Mouse (Mus musculus) liver, embryonic 16.5 days (tissue): ENCODE measurements at regions not wholly inside any gene's neighbourhood (a gene's known extent, or its start where the extent isn't known, plus 50 kb on each side); places are given as distances from the start of the nearest gene placed in this dataset.

ENCODE experiments used
- ATAC-seq: fragments of 200-750 bp; cut with Nextera tagmentation; 2 replicates; pipeline ENCODE4 v1.8.0; 2017; ENCODE audit warnings: low read depth, mild to moderate bottlenecking, moderate number of reproducible peaks, moderate library complexity
- H3K27ac ChIP-seq: fragments of 300-500 bp; sonication (generic); 2 replicates; pipeline ENCODE4 v1.5.1; 2014; ENCODE audit warnings: mild to moderate bottlenecking, low read length
- H3K27me3 ChIP-seq: fragments of 300-500 bp; sonication (generic); 2 replicates; pipeline ENCODE4 v1.6.1; 2014; ENCODE audit warnings: low read depth, low read length, mixed read lengths; ENCODE audit not compliant: control insufficient read depth, insufficient read depth
- H3K36me3 ChIP-seq: fragments of 300-500 bp; sonication (generic); 2 replicates; pipeline ENCODE4 v1.6.1; 2014; ENCODE audit warnings: mild to moderate bottlenecking; ENCODE audit not compliant: control insufficient read depth, insufficient read depth
- H3K4me1 ChIP-seq: fragments of 300-500 bp; sonication (generic); 2 replicates; pipeline ENCODE4 v1.6.1; 2014; ENCODE audit warnings: low read depth, low read length, mixed read lengths; ENCODE audit not compliant: control insufficient read depth
- H3K4me2 ChIP-seq: fragments of 300-500 bp; sonication (generic); 2 replicates; pipeline ENCODE4 v1.6.1; 2014; ENCODE audit warnings: low read depth, low read length, mixed read lengths
- H3K4me3 ChIP-seq: fragments of 300-500 bp; sonication (generic); 2 replicates; pipeline ENCODE4 v1.5.1; 2014; ENCODE audit warnings: low read depth, mild to moderate bottlenecking, low read length
- H3K9ac ChIP-seq: fragments of 300-500 bp; sonication (generic); 2 replicates; pipeline ENCODE4 v1.6.1; 2014; ENCODE audit warnings: low read depth, low read length
- H3K9me3 ChIP-seq: fragments of 300-500 bp; sonication (generic); replicated peaks from 2 replicates; pipeline ENCODE4 v1.6.1; 2016; ENCODE audit warnings: low read length; ENCODE audit not compliant: control insufficient read depth
- WGBS: fragments of 180-500 bp; shearing (Covaris S2); extraction: QIAGEN DNeasy Blood & Tissue Kit; methylation state at CpG from one replicate; pipeline ENCODE4 v1.1.7; 2014; ENCODE audit not compliant: insufficient replicate concordance; 5-methylcytosine and 5-hydroxymethylcytosine counted together

- Histone ChIP-seq H3K27me3 (no peaks in the 10 kb centered on the region), H3K27ac (no peak overlapping the region), H3K4me2 (no peak overlapping the region), H3K4me1 (no peaks in the 10 kb centered on the region), H3K9ac (no peak overlapping the region), H3K4me3 (no peak overlapping the region), H3K36me3 (no peaks in the 10 kb centered on the region), H3K9me3 (no peaks in the 10 kb centered on the region)
- 48% methylated on average over 4 of the region's 4 CpGs for WGBS
- no peak for ATAC-seq
These were observed 347.9 kb downstream of the Cd83 start for GRCm38 (mm10) chr13:44132510-44132909.

GRCm38 (mm10) chr13:44133436-44133835, 348.9 kb downstream of the Cd83 start:
- no peak for ATAC-seq
- H3K4me1 ChIP-seq, result no peaks in the 10 kb centered on the region
- 65% methylated on average over 9 of the region's 9 CpGs for WGBS

GRCm38 (mm10) chr13:44141181-44141580, 356.6 kb downstream of the Cd83 start:
- Histone ChIP-seq H3K9ac (no peak overlapping the region), H3K27ac (no peak overlapping the region), H3K36me3 (no peaks in the 10 kb centered on the region), H3K4me3 (no peak overlapping the region), H3K27me3 (no peaks in the 10 kb centered on the region), H3K9me3 (peaks cover 4% of the 10 kb centered on the region), H3K4me1 (no peaks in the 10 kb centered on the region), H3K4me2 (no peak overlapping the region)
- 67% methylated on average over 5 of the region's 5 CpGs for WGBS
- no peak for ATAC-seq

More at GRCm38 (mm10) chr13:44133436-44133835, 348.9 kb downstream of the Cd83 start:
- H3K4me2 ChIP-seq, result no peak overlapping the region
- no peak overlapping the region for H3K27ac ChIP-seq
- no peaks in the 10 kb centered on the region for H3K36me3 ChIP-seq
- H3K9ac ChIP-seq, result no peak overlapping the region
- H3K4me3 ChIP-seq, result no peak overlapping the region
- no peaks in the 10 kb centered on the region for H3K27me3 ChIP-seq
- H3K9me3 ChIP-seq, result no peaks in the 10 kb centered on the region

- H3K27me3 ChIP-seq, result no peaks in the 10 kb centered on the region
- WGBS, result 74% methylated on average over 4 of the region's 4 CpGs
- H3K4me1 ChIP-seq, result no peaks in the 10 kb centered on the region
- H3K4me3 ChIP-seq, result no peak overlapping the region
- H3K9ac ChIP-seq, result no peak overlapping the region
- H3K27ac ChIP-seq, result no peak overlapping the region
- H3K36me3 ChIP-seq, result no peaks in the 10 kb centered on the region
- no peak for ATAC-seq
- peaks cover 4% of the 10 kb centered on the region for H3K9me3 ChIP-seq
- no peak overlapping the region for H3K4me2 ChIP-seq
These were observed 360.9 kb downstream of the Cd83 start for GRCm38 (mm10) chr13:44145441-44145840.

- Histone ChIP-seq H3K27ac (no peak overlapping the region), H3K27me3 (no peaks in the 10 kb centered on the region), H3K9ac (no peak overlapping the region), H3K36me3 (no peaks in the 10 kb centered on the region), H3K9me3 (peaks cover 4% of the 10 kb centered on the region), H3K4me2 (no peak overlapping the region), H3K4me1 (no peaks in the 10 kb centered on the region), H3K4me3 (no peak overlapping the region)
- ATAC-seq, result no peak
- 61% methylated on average over 5 of the region's 5 CpGs for WGBS
These were observed 363.3 kb downstream of the Cd83 start for GRCm38 (mm10) chr13:44147841-44148240.

- Histone ChIP-seq H3K4me2 (no peak overlapping the region), H3K4me3 (no peak overlapping the region), H3K27ac (no peak overlapping the region), H3K9ac (no peak overlapping the region), H3K27me3 (no peaks in the 10 kb centered on the region), H3K4me1 (no peaks in the 10 kb centered on the region), H3K9me3 (peaks cover 7% of the 10 kb centered on the region), H3K36me3 (no peaks in the 10 kb centered on the region)
- 22% methylated on average over 3 of the region's 3 CpGs for WGBS
- ATAC-seq, result no peak
These were observed 364.9 kb downstream of the Cd83 start for GRCm38 (mm10) chr13:44149499-44149898.

GRCm38 (mm10) chr13:44151526-44151925, 367.0 kb downstream of the Cd83 start:
- 59% methylated on average over 6 of the region's 6 CpGs for WGBS
- H3K27ac ChIP-seq, result no peak overlapping the region
- H3K9me3 ChIP-seq, result peaks cover 3% of the 10 kb centered on the region; the same call in 1 of the 2 replicates
- no peak overlapping the region for H3K4me3 ChIP-seq
- no peaks in the 10 kb centered on the region for H3K36me3 ChIP-seq
- H3K9ac ChIP-seq, result no peak overlapping the region
- no peak overlapping the region for H3K4me2 ChIP-seq
- no peaks in the 10 kb centered on the region for H3K4me1 ChIP-seq
- ATAC-seq, result no peak
- no peaks in the 10 kb centered on the region for H3K27me3 ChIP-seq

GRCm38 (mm10) chr13:44152806-44153613, 368.4 kb downstream of the Cd83 start:
- Histone ChIP-seq H3K9ac (no peak overlapping the region), H3K36me3 (no peaks in the 10 kb centered on the region), H3K27ac (no peak overlapping the region), H3K4me3 (no peak overlapping the region), H3K4me1 (no peaks in the 10 kb centered on the region), H3K9me3 (peaks cover 3% of the 10 kb centered on the region; the same call in 1 of the 2 replicates), H3K4me2 (no peak overlapping the region), H3K27me3 (no peaks in the 10 kb centered on the region)
- ATAC-seq, result no peak
- WGBS, result 32% methylated on average over 10 of the region's 10 CpGs

GRCm38 (mm10) chr13:44153784-44154183, 369.2 kb downstream of the Cd83 start:
- Histone ChIP-seq H3K36me3 (no peaks in the 10 kb centered on the region), H3K9ac (no peak overlapping the region), H3K4me2 (no peak overlapping the region), H3K9me3 (peaks cover 3% of the 10 kb centered on the region; the same call in 1 of the 2 replicates), H3K4me1 (no peaks in the 10 kb centered on the region), H3K4me3 (no peak overlapping the region), H3K27ac (no peak overlapping the region), H3K27me3 (no peaks in the 10 kb centered on the region)
- 72% methylated on average over 5 of the region's 5 CpGs for WGBS
- ATAC-seq, result no peak
